Mouse (Mus musculus) right cerebral cortex, postnatal 14 days (tissue): ENCODE data around the gene Tram2.

ENCODE experiments used
- DNase-seq: peaks from one replicate; pipeline ENCODE4 v3.0.0; 2022

Tram2 gene

GRCm38 (mm10) chr1:21010282-21010800 lies 68.7 kb downstream of the Tram2 start:
- DNase-seq = no peak

GRCm38 (mm10) chr1:21008891-21009290 lies 70.1 kb downstream of the Tram2 start:
- no peak for DNase-seq

DNA sequence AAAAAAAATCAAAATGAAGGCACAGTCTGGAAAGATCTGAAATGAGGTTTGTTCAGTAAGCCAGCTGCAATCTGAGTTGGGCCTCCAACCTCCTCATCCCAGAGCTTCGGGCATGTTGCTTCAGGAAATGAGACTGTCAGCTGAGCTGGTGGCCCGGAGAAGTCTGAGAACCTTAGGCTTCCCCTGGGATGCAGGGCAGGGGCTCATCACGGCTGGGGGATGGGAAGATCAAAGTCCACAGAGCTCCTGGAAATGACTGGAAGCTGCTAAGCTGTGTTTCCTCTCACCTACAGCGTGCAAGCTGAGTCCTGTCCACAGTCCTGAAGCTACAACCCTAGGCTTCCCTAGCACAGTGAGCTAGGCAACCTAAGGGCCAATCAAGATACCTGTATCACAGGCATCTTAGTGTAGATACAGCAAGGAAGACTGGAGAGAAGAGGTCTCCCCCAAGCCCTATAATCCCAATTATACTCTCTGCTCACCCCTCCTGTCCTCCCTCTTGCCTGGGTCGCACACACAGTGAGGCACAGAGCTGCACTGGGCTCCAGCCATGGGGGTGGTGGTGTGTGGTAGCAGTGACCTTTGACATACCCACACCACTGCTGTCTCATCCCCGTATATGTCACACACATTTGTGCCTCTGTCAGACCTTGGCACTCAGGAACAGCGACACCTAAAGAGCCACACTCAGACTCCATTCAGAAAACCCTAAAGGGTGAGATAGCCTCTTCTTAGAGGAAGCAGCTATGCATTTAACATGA lies 70.9 kb downstream of the Tram2 start:
- DNase-seq = no peak

DNA sequence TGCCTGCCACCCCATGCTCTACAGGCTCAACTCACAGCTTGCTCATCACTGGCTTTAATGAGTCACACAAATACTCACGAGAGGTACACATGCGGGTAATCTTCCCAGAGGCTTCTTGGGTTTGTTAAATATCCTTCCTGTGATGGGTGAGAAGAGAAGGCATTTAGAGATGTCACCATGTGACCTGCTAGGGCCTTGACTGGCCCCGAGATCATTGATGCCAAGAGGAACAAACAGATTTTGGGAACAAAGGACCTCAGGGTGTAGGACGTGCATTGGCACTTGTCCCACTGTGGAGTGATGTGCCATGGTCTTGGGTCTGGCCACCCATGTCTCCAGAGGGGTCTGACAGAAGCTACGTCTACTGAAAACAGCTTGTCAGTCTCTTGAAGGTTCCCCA lies 72.3 kb downstream of the Tram2 start:
- no peak for DNase-seq

DNA sequence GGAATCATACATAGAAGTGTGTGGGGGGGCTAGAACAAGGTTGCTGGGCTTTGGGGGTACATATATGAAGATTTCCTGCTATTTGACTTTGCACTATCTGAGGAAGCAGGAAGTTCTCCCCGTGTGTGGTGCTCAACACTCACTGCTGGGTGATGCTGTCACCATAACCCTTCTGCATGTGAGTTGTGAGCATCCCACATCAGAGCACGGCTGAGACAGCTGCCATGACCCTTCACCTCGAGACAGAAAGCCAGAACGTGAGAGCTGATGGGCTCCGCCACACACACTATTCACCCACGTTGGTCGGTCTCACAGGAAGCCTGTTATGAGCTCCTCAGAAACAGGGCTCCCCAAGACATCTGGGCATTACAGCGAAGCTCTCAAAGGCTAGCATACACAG lies 74.4 kb downstream of the Tram2 start:
- DNase-seq = no peak

GRCm38 (mm10) chr1:21002246-21003142 lies 76.5 kb downstream of the Tram2 start:
- DNase-seq = no peak

GRCm38 (mm10) chr1:20997881-20998389 lies 81.1 kb downstream of the Tram2 start:
- DNase-seq = no peak

GRCm38 (mm10) chr1:20997328-20997689 lies 81.7 kb downstream of the Tram2 start:
- no peak for DNase-seq

DNA sequence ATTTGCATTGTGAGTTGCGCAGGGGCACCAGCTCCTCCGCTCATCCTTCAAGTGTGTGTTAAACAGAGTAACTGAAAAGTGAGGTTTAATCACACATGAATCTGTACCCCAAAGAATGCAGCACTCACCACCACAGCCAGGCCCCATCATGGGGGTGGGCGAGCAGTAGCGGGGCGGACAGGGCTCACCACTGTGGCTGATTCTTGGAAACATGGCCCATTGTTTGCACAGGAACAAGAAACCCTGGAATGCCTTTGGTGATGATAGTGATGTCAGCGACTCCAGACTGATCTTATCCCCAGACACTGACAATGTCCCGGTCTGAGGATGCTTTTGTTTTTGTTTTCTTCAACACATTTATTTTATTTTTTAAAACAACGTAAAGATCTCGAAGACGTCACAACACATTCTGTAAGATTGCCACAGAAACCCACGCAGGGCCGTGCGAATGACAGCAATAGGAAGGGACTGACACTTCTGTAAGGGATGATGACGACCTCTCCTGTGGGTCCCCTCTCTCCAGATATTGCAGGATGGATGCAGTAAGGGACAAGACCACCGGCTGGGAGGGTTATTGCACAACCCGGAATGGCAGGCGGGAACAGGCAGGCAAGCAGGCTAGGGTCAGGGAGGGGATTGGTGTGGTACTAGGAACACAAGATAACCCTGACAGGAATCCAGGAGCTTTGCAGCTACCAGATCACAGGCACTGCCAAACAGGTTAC lies 82.3 kb downstream of the Tram2 start:
- no peak for DNase-seq

GRCm38 (mm10) chr1:20995331-20995986 lies 83.6 kb downstream of the Tram2 start:
- no peak for DNase-seq

DNA sequence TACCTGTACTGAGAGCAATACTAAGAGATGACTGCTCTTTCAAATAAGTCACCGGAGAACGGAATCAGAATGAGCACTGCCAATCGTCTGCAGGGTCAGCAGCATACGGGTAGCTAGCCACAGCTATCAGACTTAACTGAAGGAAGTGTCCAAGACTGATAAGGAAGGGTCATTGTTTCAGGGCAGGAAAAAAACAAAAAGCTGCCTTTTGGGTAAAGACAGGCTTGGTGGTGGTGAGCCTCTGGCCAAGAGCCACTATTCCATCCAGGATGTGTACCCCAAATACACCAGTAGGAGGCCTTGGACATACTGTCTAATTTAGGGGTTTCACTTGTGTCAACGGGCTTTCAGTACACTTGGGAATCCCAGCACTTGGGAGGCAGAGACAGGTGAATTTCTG lies 84.7 kb downstream of the Tram2 start:
- no peak for DNase-seq

DNA sequence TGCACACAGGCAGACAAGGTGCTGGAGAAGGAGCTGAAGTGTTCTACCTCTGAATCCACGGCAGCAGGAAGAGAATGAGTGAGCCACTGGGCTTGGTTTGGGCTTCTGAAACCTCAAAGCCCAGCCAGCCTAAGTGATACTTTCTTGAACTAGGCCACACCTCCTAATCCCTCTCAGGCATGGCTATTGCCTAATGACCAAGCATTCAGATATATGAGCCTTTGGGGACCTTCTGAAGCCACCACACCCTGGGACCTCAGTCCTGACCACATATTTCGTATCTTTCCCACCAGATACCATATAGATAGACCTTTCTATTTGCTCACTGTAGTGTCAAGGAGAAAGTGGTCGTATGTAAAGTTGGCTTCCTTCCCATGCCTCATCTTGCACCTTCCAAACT lies 85.3 kb downstream of the Tram2 start:
- no peak for DNase-seq

DNA sequence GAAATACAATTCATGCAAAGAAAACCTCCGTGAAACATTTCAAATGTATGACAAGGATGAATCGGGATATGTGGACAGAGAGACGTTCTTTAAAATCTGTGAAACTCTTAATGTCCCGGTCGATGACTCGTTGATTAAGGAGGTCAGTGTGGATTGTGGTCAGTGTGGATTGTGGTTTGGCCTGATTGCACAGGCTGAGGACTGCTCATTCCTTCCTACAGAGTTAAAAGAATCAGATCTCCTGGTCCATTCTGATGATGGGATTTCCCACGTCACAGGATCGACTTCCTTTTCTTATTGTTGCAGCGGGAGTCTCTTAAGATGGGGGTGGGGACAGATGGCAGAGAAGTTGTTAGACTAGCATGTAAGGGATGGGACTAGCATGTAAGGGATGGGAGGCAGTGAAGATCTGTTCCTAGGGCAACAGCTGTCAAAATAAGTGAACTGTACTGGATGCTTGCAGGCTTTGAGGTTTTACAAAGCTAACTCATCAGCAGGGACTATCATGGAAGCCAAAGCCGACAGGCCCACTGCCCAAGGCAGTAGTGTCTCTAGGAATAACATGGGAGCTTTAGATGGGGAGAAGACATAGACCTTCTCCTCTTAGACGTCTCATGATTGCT lies 89.5 kb downstream of the Tram2 start:
- DNase-seq = no peak

DNA sequence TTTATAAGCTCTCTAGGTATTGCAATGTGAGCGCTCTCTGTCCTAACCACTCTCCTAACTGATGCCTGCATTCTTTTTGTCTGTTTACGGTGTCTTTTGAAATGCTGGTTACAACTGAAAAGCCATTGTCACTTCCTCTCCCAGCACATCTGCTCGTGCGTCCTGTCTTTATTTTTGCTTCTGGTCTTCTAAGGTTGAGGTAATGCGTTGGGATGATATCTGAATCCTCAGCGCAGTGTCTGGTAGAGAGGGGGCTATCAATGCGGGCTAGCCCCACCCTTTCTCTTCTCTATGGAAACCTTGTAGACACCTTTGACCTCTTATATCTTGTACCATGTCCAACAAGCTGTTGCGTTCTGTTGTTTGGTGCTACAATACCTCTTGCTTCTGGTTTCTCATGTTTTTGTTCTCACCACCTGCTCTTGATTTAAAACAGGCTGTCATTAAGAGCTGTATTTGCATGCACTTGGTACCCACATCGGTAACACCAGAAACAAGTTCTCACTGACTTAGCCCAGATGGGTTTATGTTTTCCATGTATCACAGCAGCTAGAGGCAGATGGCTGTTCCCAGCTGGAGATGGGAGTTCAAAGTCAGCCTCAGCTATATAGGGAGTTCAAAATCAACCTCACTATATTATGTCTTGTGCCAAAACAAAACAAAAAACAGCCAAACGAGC lies 92.5 kb downstream of the Tram2 start:
- no peak for DNase-seq

- no peak for DNase-seq
These were observed 94.4 kb downstream of the Tram2 start for GRCm38 (mm10) chr1:20984582-20984981.

DNA sequence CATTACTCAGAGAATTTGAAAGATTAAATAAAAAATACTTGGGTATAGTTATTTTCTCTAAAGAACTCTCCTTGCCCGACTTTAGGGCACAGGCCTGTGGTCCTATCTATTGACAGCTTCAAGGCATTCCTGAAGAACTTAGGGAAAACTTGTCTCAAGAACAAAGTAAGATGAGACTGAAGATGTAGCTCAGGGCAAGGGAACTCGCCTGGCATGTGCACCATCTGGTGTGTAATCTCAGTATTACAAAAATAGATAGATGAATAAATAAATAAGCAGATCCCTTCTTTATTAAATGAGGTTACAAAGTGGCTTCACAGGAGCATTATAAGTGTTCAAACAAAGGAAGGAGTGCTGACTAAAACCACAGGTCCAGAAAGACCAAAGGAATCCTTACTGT lies 94.9 kb downstream of the Tram2 start:
- DNase-seq = no peak

GRCm38 (mm10) chr1:20981764-20982163 lies 97.3 kb downstream of the Tram2 start:
- no peak for DNase-seq

DNA sequence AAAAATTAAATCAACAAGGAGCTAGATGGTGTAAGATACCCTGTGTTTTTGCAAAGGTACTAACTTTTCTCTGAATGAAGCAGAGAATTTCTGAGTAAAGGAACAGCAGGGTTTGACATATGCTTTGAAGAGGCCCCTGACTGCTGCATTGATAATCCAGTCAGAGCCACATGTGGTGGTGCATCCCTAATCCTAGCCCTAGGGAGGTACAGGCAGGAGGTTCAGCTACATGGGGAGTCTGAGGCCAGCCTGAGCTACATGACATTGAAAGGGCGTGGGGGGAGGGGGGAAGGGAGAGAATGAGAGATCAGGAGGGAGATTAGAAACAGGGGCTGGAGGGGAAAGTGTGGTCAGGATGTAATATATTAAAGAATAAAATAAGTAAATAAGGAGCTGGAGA lies 98.5 kb downstream of the Tram2 start:
- DNase-seq = no peak

DNA sequence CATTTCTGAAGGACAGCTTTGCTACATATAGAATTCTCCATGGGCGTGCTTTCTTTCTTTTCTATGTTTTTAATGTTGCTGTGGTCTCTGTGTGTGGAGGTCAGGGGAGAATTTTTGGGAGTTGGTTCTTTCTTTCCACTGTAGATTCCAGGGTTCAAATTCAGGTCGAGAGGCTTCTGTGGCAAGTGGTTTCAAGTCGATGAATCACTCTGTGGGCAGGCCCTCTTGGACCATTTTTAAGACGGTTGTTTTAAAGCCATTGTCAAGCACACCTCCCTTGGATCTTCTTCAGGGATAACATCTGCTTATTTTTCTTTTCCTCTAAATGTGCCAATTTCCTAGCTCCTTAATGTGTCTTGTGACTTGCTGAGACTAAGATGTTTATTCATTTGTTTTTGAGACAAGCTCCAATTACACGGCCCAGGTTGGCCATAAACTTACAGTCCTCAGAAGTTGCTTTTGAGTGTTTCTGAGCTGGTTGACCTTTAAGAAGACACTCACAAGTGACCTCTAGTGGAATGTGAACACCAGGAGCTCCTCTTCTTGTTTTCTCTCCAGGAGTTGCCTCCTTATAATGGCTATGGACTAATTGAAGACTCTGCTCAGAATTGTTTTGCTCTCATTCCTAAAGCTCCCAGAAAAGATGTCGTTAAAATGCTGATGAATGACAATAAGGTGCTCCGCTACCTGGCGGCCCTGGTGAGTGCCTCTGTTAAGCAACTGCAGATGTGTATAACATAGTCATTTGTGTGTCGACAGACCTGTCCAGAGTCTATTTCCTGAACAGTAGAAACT lies 104.5 kb downstream of the Tram2 start:
- DNase-seq = no peak

DNA sequence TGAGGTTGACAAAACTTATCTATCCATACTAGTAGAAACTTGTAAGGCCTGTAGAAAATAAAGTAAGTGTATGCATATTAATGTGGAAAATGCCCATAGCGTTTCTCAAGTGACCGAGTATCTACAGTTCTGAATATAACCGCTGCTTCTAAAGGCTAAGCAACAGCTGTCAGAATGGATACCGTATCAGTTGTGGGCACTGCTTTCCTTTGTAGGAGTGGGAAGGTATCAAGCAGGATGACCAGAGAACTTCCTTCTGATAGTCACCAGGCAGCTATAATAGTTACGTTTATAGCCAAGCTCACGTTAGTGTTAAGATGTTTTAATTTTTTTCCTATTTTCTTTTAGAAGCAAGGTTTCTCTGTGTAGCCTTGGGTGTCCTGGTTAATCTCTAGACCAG lies 105.6 kb downstream of the Tram2 start:
- no peak for DNase-seq

DNA sequence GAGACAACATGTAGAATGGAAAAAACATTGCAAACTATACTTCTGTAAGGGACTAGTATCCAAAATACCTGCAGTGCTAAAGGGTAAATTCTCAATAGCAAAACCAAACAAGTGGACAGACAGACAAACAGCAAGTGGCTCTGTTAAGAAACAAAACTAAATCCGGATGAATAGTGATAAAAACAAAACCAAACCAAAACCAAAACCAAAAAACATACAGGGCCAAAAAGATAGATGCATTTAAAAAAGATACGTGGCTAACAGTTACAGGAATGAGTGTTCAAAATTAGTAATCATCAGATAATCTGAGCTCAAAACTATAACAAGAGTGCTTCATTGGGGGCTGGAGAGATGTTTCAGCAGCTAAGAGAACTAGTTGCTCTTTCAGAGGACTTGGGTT lies 109.4 kb downstream of the Tram2 start:
- no peak for DNase-seq
